25 mouse cellular contexts compared by ENCODE assay signal in genomic region chr2:127415806-127416205, GRCm38 (mm10). TPM values are rescaled to one million over a fixed set of nuclear protein-coding genes. Genes with fewer than 3 reads are reported as not detected.
A peak's percentile ranks its signal among the peaks of the same experiment; 100 is the strongest.
DNase-seq lines count a peak whose midpoint lies in the region; ATAC-seq and TF ChIP-seq lines count a peak whose summit lies in the region.
"Had no signal": no experiment of that assay in that cellular context is flagged by ENCODE, and none has a peak within 500 bp of the region (broad histone marks: within the 10 kb centered on the region; RNA-seq: fewer than 3 reads in every experiment).

No protein-coding gene starts in this region.

- 0 out of 2 replicates have a peak, but pooled peaks cover 2% of the 10 kb centered on the region for H3K4me1 ChIP-seq in kidney, embryonic 16.5 days (ENCODE audit: insufficient read depth, low read length)
- no peaks in the 10 kb centered on the region for H3K4me1 ChIP-seq in forebrain, postnatal 0 days (ENCODE audit: insufficient read depth)
- no peaks in the 10 kb centered on the region for H3K4me1 ChIP-seq in midbrain, postnatal 0 days (ENCODE audit: insufficient read depth, low read length)
- H3K4me1 ChIP-seq: embryonic facial prominence, embryonic 15.5 days; forebrain, embryonic 15.5 days had no signal

- H3K4me3 ChIP-seq in kidney, embryonic 16.5 days (ENCODE audit: low read length), result no peak overlapping the region
- H3K4me3 ChIP-seq in forebrain, postnatal 0 days (ENCODE audit: low read depth, low read length), result no peak overlapping the region
- no peak overlapping the region for H3K4me3 ChIP-seq in midbrain, postnatal 0 days (ENCODE audit: low read depth, low read length)
- H3K4me3 ChIP-seq: embryonic facial prominence, embryonic 15.5 days; erythroblast, embryonic 14.5 days; forebrain, embryonic 10.5 days; forebrain, embryonic 15.5 days; heart, embryonic 13.5 days had no signal

- ATAC-seq in kidney, embryonic 16.5 days (ENCODE audit: low FRiP score, low TSS enrichment), result peak; percentile 90
- ATAC-seq in forebrain, postnatal 0 days, result no peak
- no peak for ATAC-seq in midbrain, postnatal 0 days (ENCODE audit: low FRiP score)
- ATAC-seq: forebrain, embryonic 15.5 days had no signal

- WGBS in kidney, embryonic 16.5 days, result 35% methylated on average over 10 of the region's 10 CpGs
- 78% methylated on average over 10 of the region's 10 CpGs for WGBS in forebrain, postnatal 0 days
- 80% methylated on average over 10 of the region's 10 CpGs for WGBS in midbrain, postnatal 0 days

- DNase-seq in kidney, adult 11 months, result peak; percentile 94
- peak; percentile 92 for DNase-seq in kidney, adult 8-10 months
- peak; percentile 86 to 95 for DNase-seq in kidney, postnatal 25 days
- no peak for DNase-seq in lung, postnatal 10 days
- no peak for DNase-seq in forebrain, postnatal 0 days
- no peak for DNase-seq in midbrain, postnatal 0 days (ENCODE audit: low spot score)
- DNase-seq in right cerebral cortex, postnatal 14 days, result no peak
- DNase-seq: adrenal gland, postnatal 10 days; cerebellum, adult 11 months; cerebellum, adult 8-10 months; cerebellum, postnatal 14 days; embryo, embryonic 11 days; gastrocnemius, postnatal 14 days; heart, adult 11 months; heart, postnatal 36 days had no signal

- no peak overlapping the region for H3K9ac ChIP-seq in kidney, embryonic 16.5 days (replicated peaks; ENCODE audit: low read length)
- no peak overlapping the region for H3K9ac ChIP-seq in forebrain, postnatal 0 days
- H3K9ac ChIP-seq in midbrain, postnatal 0 days (replicated peaks; ENCODE audit: low read length, poor library complexity, severe bottlenecking), result no peak overlapping the region
- H3K9ac ChIP-seq: embryonic facial prominence, embryonic 15.5 days; forebrain, embryonic 15.5 days; heart, embryonic 13.5 days had no signal

- H3K36me3 ChIP-seq in kidney, embryonic 16.5 days (ENCODE audit: insufficient read depth, low read length), result no peaks in the 10 kb centered on the region
- no peaks in the 10 kb centered on the region for H3K36me3 ChIP-seq in forebrain, postnatal 0 days (ENCODE audit: insufficient read depth)
- H3K36me3 ChIP-seq in midbrain, postnatal 0 days (ENCODE audit: insufficient read depth, low read length), result no peaks in the 10 kb centered on the region
- H3K36me3 ChIP-seq: embryonic facial prominence, embryonic 15.5 days; forebrain, embryonic 10.5 days; forebrain, embryonic 15.5 days; heart, embryonic 13.5 days had no signal

- TF ChIP-seq CTCF in forebrain, postnatal 0 days (IDR thresholded peaks at IDR 0.05; ENCODE audit: low read depth), result no peak
- no peak for TF ChIP-seq CTCF in midbrain, postnatal 0 days (IDR thresholded peaks at IDR 0.05)

- no peak overlapping the region for H3K4me2 ChIP-seq in kidney, embryonic 16.5 days (replicated peaks; ENCODE audit: low read depth, low read length)
- no peak overlapping the region for H3K4me2 ChIP-seq in forebrain, postnatal 0 days (ENCODE audit: low read depth)
- H3K4me2 ChIP-seq in midbrain, postnatal 0 days (ENCODE audit: low read depth, low read length, poor library complexity, severe bottlenecking), result no peak overlapping the region
- H3K4me2 ChIP-seq: embryonic facial prominence, embryonic 15.5 days; forebrain, embryonic 15.5 days; heart, embryonic 13.5 days had no signal

- H3K9me3 ChIP-seq in kidney, embryonic 16.5 days (ENCODE audit: low read length), result no peaks in the 10 kb centered on the region
- no peaks in the 10 kb centered on the region for H3K9me3 ChIP-seq in forebrain, postnatal 0 days (ENCODE audit: low read length)
- H3K9me3 ChIP-seq in midbrain, postnatal 0 days (ENCODE audit: low read length), result no peaks in the 10 kb centered on the region
- H3K9me3 ChIP-seq: embryonic facial prominence, embryonic 15.5 days; forebrain, embryonic 10.5 days; forebrain, embryonic 15.5 days; heart, embryonic 13.5 days had no signal

- peak overlapping the region; percentile 75; the same call in 1 of the 2 replicates for H3K27ac ChIP-seq in kidney, embryonic 16.5 days (ENCODE audit: low read length)
- H3K27ac ChIP-seq in forebrain, postnatal 0 days (ENCODE audit: low read depth, low read length), result no peak overlapping the region
- no peak overlapping the region for H3K27ac ChIP-seq in midbrain, postnatal 0 days (ENCODE audit: low read depth, low read length)
- H3K27ac ChIP-seq: embryonic facial prominence, embryonic 15.5 days; forebrain, embryonic 10.5 days; forebrain, embryonic 15.5 days; heart, embryonic 13.5 days had no signal

- no peaks in the 10 kb centered on the region for H3K27me3 ChIP-seq in kidney, embryonic 16.5 days (ENCODE audit: insufficient read depth, low read length)
- no peaks in the 10 kb centered on the region for H3K27me3 ChIP-seq in forebrain, postnatal 0 days (ENCODE audit: insufficient read depth, low read length)
- no peaks in the 10 kb centered on the region for H3K27me3 ChIP-seq in midbrain, postnatal 0 days (ENCODE audit: insufficient read depth, low read length)
- H3K27me3 ChIP-seq: embryonic facial prominence, embryonic 15.5 days; forebrain, embryonic 15.5 days had no signal

RNA-seq across cellular contexts. Expression of gene Gpat2, which starts 9.2 kb away (rescaled TPM):
- 0.22 and 0.40 TPM in 2 replicates for polyA plus RNA-seq in kidney, embryonic 16.5 days (2015; fragmentation: Nextera tagmentation; extraction: Ambion mirVana)
- total RNA-seq in forebrain, postnatal 0 days (2014; rRNA removed), result 0.38 TPM in 1 of 2 replicates, not detected in the other
- polyA plus RNA-seq in forebrain, postnatal 0 days (2015; fragmentation: Nextera tagmentation; extraction: Ambion mirVana), result 0.06 and 0.11 TPM in 2 replicates
- 0.09 and 0.55 TPM in 2 replicates for total RNA-seq in midbrain, postnatal 0 days (2014; rRNA removed)
- 0.16 and 0.23 TPM in 2 replicates for polyA plus RNA-seq in midbrain, postnatal 0 days (2015; fragmentation: Nextera tagmentation; extraction: Ambion mirVana)
- total RNA-seq: common myeloid progenitor, adult 5-6 weeks; gastrocnemius, postnatal 14 days; heart, postnatal 36 days; MEL had no signal
- polyA plus RNA-seq: embryonic facial prominence, embryonic 11.5 days; forebrain, embryonic 15.5 days had no signal

RNA-seq across cellular contexts. Expression of gene Fahd2a, which starts 28.6 kb away (rescaled TPM):
- polyA plus RNA-seq in kidney, embryonic 16.5 days (2015; fragmentation: Nextera tagmentation; extraction: Ambion mirVana), result 37.0 and 39.0 TPM in 2 replicates
- 26.3 and 28.8 TPM in 2 replicates for total RNA-seq in forebrain, postnatal 0 days (2014; rRNA removed)
- polyA plus RNA-seq in forebrain, postnatal 0 days (2015; fragmentation: Nextera tagmentation; extraction: Ambion mirVana), result 27.1 and 27.4 TPM in 2 replicates
- total RNA-seq in midbrain, postnatal 0 days (2014; rRNA removed), result 25.1 and 32.4 TPM in 2 replicates
- polyA plus RNA-seq in midbrain, postnatal 0 days (2015; fragmentation: Nextera tagmentation; extraction: Ambion mirVana), result 27.3 and 29.2 TPM in 2 replicates

RNA-seq across cellular contexts. Expression of gene Adra2b, which starts 52.8 kb away (rescaled TPM):
- polyA plus RNA-seq in kidney, embryonic 16.5 days (2015; fragmentation: Nextera tagmentation; extraction: Ambion mirVana), result 7.2 and 7.8 TPM in 2 replicates
- 0.46 and 0.67 TPM in 2 replicates for total RNA-seq in forebrain, postnatal 0 days (2014; rRNA removed)
- 0.38 and 0.80 TPM in 2 replicates for polyA plus RNA-seq in forebrain, postnatal 0 days (2015; fragmentation: Nextera tagmentation; extraction: Ambion mirVana)
- 0.66 and 0.71 TPM in 2 replicates for total RNA-seq in midbrain, postnatal 0 days (2014; rRNA removed)
- 0.54 and 0.68 TPM in 2 replicates for polyA plus RNA-seq in midbrain, postnatal 0 days (2015; fragmentation: Nextera tagmentation; extraction: Ambion mirVana)
- total RNA-seq: MEL had no signal
- polyA plus RNA-seq: C2C12 had no signal

Comparison
In these comparisons a context has a peak if more than half of its experiments do, and no peak if none do; other contexts are left out.
1. DNase-seq: peak in kidney, adult 11 months (single experiment), kidney, adult 8-10 months (2 of 2) and kidney, postnatal 25 days (2 of 2); none in lung, postnatal 10 days (single experiment), forebrain, postnatal 0 days (single experiment), midbrain, postnatal 0 days (single experiment) and right cerebral cortex, postnatal 14 days (single experiment).